Comparison of ENCODE assay signal across 12 mouse cellular contexts in genomic region chr10:84381276-84381798, GRCm38 (mm10). TPM values are rescaled to one million over a fixed set of nuclear protein-coding genes. Genes with fewer than 3 reads are reported as not detected.
DNase-seq lines count a peak whose midpoint lies in the region; ATAC-seq and TF ChIP-seq lines count a peak whose summit lies in the region.
"Had no signal": no experiment of that assay in that cellular context is flagged by ENCODE, and none has a peak within 500 bp of the region (broad histone marks: within the 10 kb centered on the region; RNA-seq: fewer than 3 reads in every experiment).

No protein-coding gene starts in this region.

- no peak for ATAC-seq in heart, embryonic 12.5 days (ENCODE audit: insufficient number of reproducible peaks, low FRiP score)
- ATAC-seq in midbrain, embryonic 11.5 days (ENCODE audit: low FRiP score), result no peak
- ATAC-seq in midbrain, embryonic 14.5 days (ENCODE audit: low FRiP score, low TSS enrichment), result no peak
- ATAC-seq: liver, embryonic 12.5 days had no signal

- TF ChIP-seq POLR2A in cerebellum, adult 2 months (IDR thresholded peaks at IDR 0.05; ENCODE audit: borderline replicate concordance, insufficient read depth, low read length), result no peak
- no peak for TF ChIP-seq POLR2A in kidney, adult 2 months (IDR thresholded peaks at IDR 0.05; ENCODE audit: low read depth, low read length)

- H3K4me2 ChIP-seq in heart, embryonic 12.5 days, result no peak overlapping the region
- no peak overlapping the region for H3K4me2 ChIP-seq in midbrain, embryonic 11.5 days
- no peak overlapping the region for H3K4me2 ChIP-seq in midbrain, embryonic 14.5 days (ENCODE audit: low read length)
- H3K4me2 ChIP-seq: embryonic facial prominence, embryonic 13.5 days; liver, embryonic 12.5 days; neural tube, embryonic 13.5 days had no signal

- H3K4me3 ChIP-seq in heart, embryonic 12.5 days, result no peak overlapping the region
- no peak overlapping the region for H3K4me3 ChIP-seq in midbrain, embryonic 11.5 days (ENCODE audit: low read depth, low read length)
- H3K4me3 ChIP-seq in midbrain, embryonic 14.5 days (replicated peaks; ENCODE audit: low read depth, low read length), result no peak overlapping the region
- H3K4me3 ChIP-seq in cerebellum, adult 2 months (replicated peaks; ENCODE audit: insufficient read depth, low read depth, low read length), result no peak overlapping the region
- H3K4me3 ChIP-seq in kidney, adult 2 months (ENCODE audit: insufficient read depth, low read depth, low read length), result no peak overlapping the region
- H3K4me3 ChIP-seq: embryonic facial prominence, embryonic 13.5 days; liver, embryonic 12.5 days; neural tube, embryonic 13.5 days had no signal

- H3K9ac ChIP-seq in heart, embryonic 12.5 days, result no peak overlapping the region
- H3K9ac ChIP-seq in midbrain, embryonic 11.5 days (ENCODE audit: low read length), result no peak overlapping the region
- no peak overlapping the region for H3K9ac ChIP-seq in midbrain, embryonic 14.5 days (replicated peaks; ENCODE audit: low read length)
- H3K9ac ChIP-seq: embryonic facial prominence, embryonic 13.5 days; liver, embryonic 12.5 days; neural tube, embryonic 13.5 days had no signal

- peak; percentile 25 for DNase-seq in heart, adult 11 months
- DNase-seq in midbrain, embryonic 11.5 days (ENCODE audit: low spot score, missing footprints), result peak; percentile 70
- DNase-seq in midbrain, embryonic 14.5 days, result no peak
- peak; percentile 92 to 95 for DNase-seq in cerebellum, adult 2 months
- DNase-seq in layer of hippocampus, adult 9-11 months, result peak; percentile 73
- no peak for DNase-seq in kidney, adult 2 months
- no peak for DNase-seq in thymus, adult 18-20 months
- DNase-seq: kidney, adult 9 months had no signal

- H3K27ac ChIP-seq in heart, embryonic 12.5 days (ENCODE audit: poor library complexity, severe bottlenecking), result no peak overlapping the region
- no peak overlapping the region for H3K27ac ChIP-seq in midbrain, embryonic 11.5 days (ENCODE audit: low read depth, low read length)
- H3K27ac ChIP-seq in midbrain, embryonic 14.5 days (replicated peaks; ENCODE audit: low read depth, low read length), result no peak overlapping the region
- H3K27ac ChIP-seq in cerebellum, adult 2 months (ENCODE audit: insufficient read depth, low read length), result peak overlapping the region; percentile 91
- H3K27ac ChIP-seq in kidney, adult 2 months (ENCODE audit: insufficient read depth, low read depth, low read length), result no peak overlapping the region
- H3K27ac ChIP-seq: embryonic facial prominence, embryonic 13.5 days; liver, embryonic 12.5 days; neural tube, embryonic 13.5 days had no signal

- peaks cover 28% of the 10 kb centered on the region for H3K36me3 ChIP-seq in heart, embryonic 12.5 days
- H3K36me3 ChIP-seq in midbrain, embryonic 11.5 days (ENCODE audit: control insufficient read depth, insufficient read depth, low read length), result 0 out of 2 replicates have a peak, but pooled peaks cover 3% of the 10 kb centered on the region
- H3K36me3 ChIP-seq in midbrain, embryonic 14.5 days (ENCODE audit: control insufficient read depth, insufficient read depth, low read length), result peaks cover 17% of the 10 kb centered on the region
- no peaks in the 10 kb centered on the region; the same call in none of the 2 replicates for H3K36me3 ChIP-seq in kidney, adult 2 months (ENCODE audit: control insufficient read depth, insufficient read depth, low read length)
- H3K36me3 ChIP-seq: liver, embryonic 12.5 days had no signal

- H3K27me3 ChIP-seq in heart, embryonic 12.5 days (replicated peaks), result no peaks in the 10 kb centered on the region
- H3K27me3 ChIP-seq in midbrain, embryonic 11.5 days (ENCODE audit: control insufficient read depth, insufficient read depth, low read length), result no peaks in the 10 kb centered on the region
- no peaks in the 10 kb centered on the region for H3K27me3 ChIP-seq in midbrain, embryonic 14.5 days (ENCODE audit: control insufficient read depth, insufficient read depth, low read length)
- H3K27me3 ChIP-seq in cerebellum, adult 2 months (ENCODE audit: control insufficient read depth, insufficient read depth, low read length), result no peaks in the 10 kb centered on the region
- H3K27me3 ChIP-seq in kidney, adult 2 months (replicated peaks; ENCODE audit: control insufficient read depth, insufficient read depth, low read length), result no peaks in the 10 kb centered on the region
- H3K27me3 ChIP-seq: embryonic facial prominence, embryonic 13.5 days; liver, embryonic 12.5 days; neural tube, embryonic 13.5 days had no signal

- H3K4me1 ChIP-seq in heart, embryonic 12.5 days (replicated peaks), result peaks cover 48% of the 10 kb centered on the region
- H3K4me1 ChIP-seq in midbrain, embryonic 11.5 days (ENCODE audit: control insufficient read depth, insufficient read depth, low read length), result peaks cover 29% of the 10 kb centered on the region
- H3K4me1 ChIP-seq in midbrain, embryonic 14.5 days (ENCODE audit: control insufficient read depth, insufficient read depth, low read length), result peaks cover 20% of the 10 kb centered on the region
- peaks cover 36% of the 10 kb centered on the region for H3K4me1 ChIP-seq in cerebellum, adult 2 months (ENCODE audit: control insufficient read depth, insufficient read depth, low read length)
- H3K4me1 ChIP-seq in kidney, adult 2 months (ENCODE audit: control insufficient read depth, insufficient read depth, low read length), result no peaks in the 10 kb centered on the region

- TF ChIP-seq CTCF in cerebellum, adult 2 months (IDR thresholded peaks at IDR 0.05; ENCODE audit: borderline replicate concordance, insufficient read depth, low read depth, low read length), result no peak
- TF ChIP-seq CTCF in kidney, adult 2 months (conservative IDR thresholded peaks at IDR 0.05; ENCODE audit: insufficient read depth, insufficient read length, low read depth, low read length), result no peak

- no peaks in the 10 kb centered on the region for H3K9me3 ChIP-seq in heart, embryonic 12.5 days (replicated peaks)
- no peaks in the 10 kb centered on the region for H3K9me3 ChIP-seq in midbrain, embryonic 11.5 days (ENCODE audit: control insufficient read depth, low read length)
- H3K9me3 ChIP-seq in midbrain, embryonic 14.5 days (ENCODE audit: control insufficient read depth, low read length), result no peaks in the 10 kb centered on the region
- H3K9me3 ChIP-seq: embryonic facial prominence, embryonic 13.5 days; liver, embryonic 12.5 days; neural tube, embryonic 13.5 days had no signal

- 76% methylated on average over 2 of the region's 2 CpGs for WGBS in heart, embryonic 12.5 days
- WGBS in midbrain, embryonic 11.5 days, result 99% methylated on average over 2 of the region's 2 CpGs
- WGBS in midbrain, embryonic 14.5 days, result 94% methylated on average over 2 of the region's 2 CpGs
- 14% methylated on average over 2 of the region's 2 CpGs for WGBS in cerebellum, adult 2 months
- 94% methylated on average over 2 of the region's 2 CpGs for WGBS in kidney, adult 2 months

RNA-seq across cellular contexts. Expression of gene Nuak1, which starts 59.1 kb away (rescaled TPM):
- polyA plus RNA-seq in heart, embryonic 12.5 days (2016; fragmentation: Nextera tagmentation; extraction: Ambion mirVana), result 3.2 and 3.7 TPM in 2 replicates
- 4.8 TPM in 2 replicates for polyA plus RNA-seq in midbrain, embryonic 11.5 days (2014; fragmentation: Nextera tagmentation; extraction: Ambion mirVana)
- 5.4 and 9.2 TPM in 2 replicates for polyA plus RNA-seq in midbrain, embryonic 14.5 days (2014; fragmentation: Nextera tagmentation; extraction: Ambion mirVana)
- 39.8 and 41.5 TPM in 2 replicates for polyA plus RNA-seq in cerebellum, adult 2 months (2012; rRNA removed)
- polyA plus RNA-seq in kidney, adult 2 months (2012; rRNA removed), result 12.2 and 12.3 TPM in 2 replicates

Comparison
In these comparisons a context has a peak if more than half of its experiments do, and no peak if none do; other contexts are left out.
1. DNase-seq: peak in heart, adult 11 months (single experiment), midbrain, embryonic 11.5 days (single experiment), cerebellum, adult 2 months (2 of 2) and layer of hippocampus, adult 9-11 months (single experiment); none in midbrain, embryonic 14.5 days (single experiment), kidney, adult 2 months (single experiment) and thymus, adult 18-20 months (0 of 2).